Mouse (Mus musculus) thymus, postnatal 36 days (tissue): Measurements from ENCODE around the gene Olfr1257.
"Not testable (repeated sequence)": the region's sequence is repeated elsewhere in the genome, so short reads cannot be mapped to it uniquely, and the experiment has no call there.

Experiments
- DNase-seq, 2 experiments: peaks; one replicate each; pipeline ENCODE4 v3.0.0; 2022; ENCODE audit warnings: mixed read lengths in 2 of 2

Olfr1257 gene

DNA sequence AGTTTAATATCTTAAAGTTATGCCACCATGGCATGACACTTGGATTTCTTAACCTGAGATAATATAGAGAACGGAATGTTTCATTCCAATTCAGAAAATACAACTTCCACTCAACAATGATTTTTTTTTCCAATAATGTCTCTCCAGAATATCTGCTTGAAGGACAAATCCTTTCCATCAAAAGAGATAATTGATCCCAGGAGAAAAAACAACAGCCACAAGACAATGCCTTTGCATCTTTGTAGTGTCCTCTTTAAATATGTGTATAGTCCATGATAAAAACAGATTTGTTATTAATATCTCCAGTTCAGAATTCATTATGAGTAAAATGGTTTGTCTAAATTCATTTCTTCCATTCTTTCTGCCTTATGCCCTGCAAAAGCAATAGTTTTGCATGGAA lies at the start of gene Olfr1257:
Gene Olfr1257, plus strand, starts transcription at position 301 of the 400 bp plus-strand sequence.
- DNase-seq: no peak

DNA sequence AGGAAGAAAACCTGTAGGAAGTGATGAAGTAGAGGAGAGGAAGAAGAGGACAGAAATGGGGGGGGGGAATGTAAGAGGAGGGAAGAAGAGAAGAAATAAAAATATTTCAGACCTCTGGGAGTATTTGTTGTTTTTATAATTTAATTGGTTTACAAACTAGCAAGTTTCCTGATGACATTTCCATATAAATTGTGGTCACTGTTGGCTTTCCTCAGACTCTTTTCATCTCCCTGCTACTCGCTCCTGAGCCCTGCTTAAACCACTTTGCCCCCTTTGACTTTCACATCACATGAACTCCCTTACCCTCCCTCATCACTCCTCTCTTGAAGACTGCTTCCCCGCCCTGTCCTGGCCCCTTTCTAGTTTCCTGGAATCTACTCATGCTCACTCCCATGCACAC lies 36.8 kb upstream of the Olfr1257 start, which contains the start of gene Olfr1256:
Gene Olfr1256, minus strand, starts transcription at position 101 of the 400 bp plus-strand sequence.
- no peak for DNase-seq

DNA sequence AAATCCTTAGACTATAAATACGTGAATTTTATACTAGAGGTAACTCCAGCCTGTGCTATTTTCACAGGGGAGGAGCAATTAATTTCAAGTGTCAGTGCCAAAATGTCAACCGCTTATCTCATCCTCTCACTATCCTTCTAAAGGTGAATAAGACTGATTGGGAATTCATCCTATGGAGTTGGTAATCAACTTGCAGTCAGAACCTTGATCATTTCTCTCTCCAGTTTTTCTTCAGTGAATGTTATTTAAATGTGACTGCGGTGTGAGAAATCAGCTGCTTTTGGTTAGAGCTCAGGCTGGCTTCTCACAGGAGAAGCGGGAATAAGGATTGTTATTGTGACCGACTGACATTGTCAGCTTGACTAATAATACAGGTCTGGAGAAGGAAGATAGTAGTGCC lies 30.1 kb upstream of the Olfr1257 start, which contains the start of gene Olfr48:
Gene Olfr48, minus strand, starts transcription at position 101 of the 400 bp plus-strand sequence.
- DNase-seq: no peak

DNA sequence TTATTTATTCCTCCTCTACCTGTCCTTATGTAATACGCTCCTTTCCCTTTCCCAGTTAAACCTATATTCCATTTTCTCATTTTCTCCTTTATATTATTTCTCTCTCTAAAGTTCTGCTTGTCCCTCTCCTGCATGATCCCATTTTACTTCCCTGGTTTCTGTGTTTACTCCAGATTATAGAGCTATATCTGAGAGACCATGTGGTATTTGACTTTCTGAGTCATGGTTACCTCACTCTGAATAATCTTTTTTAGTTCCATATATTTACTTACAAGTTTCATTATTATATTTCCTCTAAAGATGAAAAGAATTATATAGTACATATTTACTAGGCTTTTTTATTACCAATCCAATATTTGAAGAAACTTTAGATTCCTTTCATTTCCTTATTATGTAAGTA lies 29.0 kb upstream of the Olfr1257 start:
- DNase-seq: no peak

DNA sequence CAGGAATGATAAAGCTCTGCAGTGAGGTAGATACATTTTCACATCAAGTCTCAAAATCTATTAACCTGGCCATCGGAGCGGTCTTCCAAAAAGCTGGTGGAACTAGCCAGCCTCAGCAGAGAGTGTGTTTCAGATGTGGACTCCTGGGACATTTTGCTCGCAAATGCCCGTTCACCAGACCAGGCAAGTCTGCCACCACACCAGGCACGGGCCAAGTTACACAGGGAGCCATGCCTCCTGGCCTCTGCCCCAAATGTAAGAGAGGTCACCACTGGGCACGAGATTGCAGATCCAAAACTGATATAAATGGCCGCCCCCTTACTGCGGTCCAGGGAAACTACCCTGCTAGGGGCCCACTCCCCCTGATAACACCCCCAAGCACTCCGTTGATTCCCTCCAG lies 34.4 kb downstream of the Olfr1257 start:
- DNase-seq: not testable (repeated sequence)

DNA sequence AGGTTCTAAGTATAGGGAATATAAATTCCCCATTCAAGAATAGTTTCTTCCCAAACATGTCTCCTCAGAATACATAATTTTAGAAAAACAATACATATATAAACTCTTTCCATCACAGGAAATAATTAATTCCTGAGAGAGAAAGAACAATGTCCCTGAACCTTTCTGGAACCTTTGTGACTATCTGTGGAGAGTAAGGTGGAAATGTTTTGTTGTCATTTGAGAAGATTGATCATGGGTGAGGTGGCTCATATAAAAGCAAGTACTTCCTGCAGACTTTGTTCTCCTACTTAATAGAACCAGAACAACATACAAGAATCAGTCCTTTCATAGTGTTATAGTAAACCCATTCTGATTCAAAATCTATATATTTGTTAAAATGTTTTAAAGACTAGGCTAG lies 48.8 kb downstream of the Olfr1257 start, which contains the start of gene Olfr1258:
Gene Olfr1258, plus strand, starts transcription at position 301 of the 400 bp plus-strand sequence.
- DNase-seq: no peak
